Mouse (Mus musculus): Measurements from ENCODE around the gene Ralbp1.

Ralbp1 gene

GRCm38 (mm10) chr17:65885697-65886529 is at the start of gene Ralbp1:
Ralbp1 (minus strand) TSS chr17:65885798.
- no peak for DNase-seq (ENCODE audit: low spot score in 2 of 2)

GRCm38 (mm10) chr17:65933741-65934140 is 48.1 kb upstream of the Ralbp1 start:
- DNase-seq (ENCODE audit: low spot score in 2 of 2): no peak

- no peak for DNase-seq (ENCODE audit: low spot score in 2 of 2)
Observed at GRCm38 (mm10) chr17:65931525-65931924, 45.9 kb upstream of the Ralbp1 start.

GRCm38 (mm10) chr17:65930960-65931359 is 45.4 kb upstream of the Ralbp1 start:
- no peak for DNase-seq (ENCODE audit: low spot score in 2 of 2)

GRCm38 (mm10) chr17:65930158-65930826 is 44.7 kb upstream of the Ralbp1 start:
- no peak for DNase-seq (ENCODE audit: low spot score in 2 of 2)

GRCm38 (mm10) chr17:65929319-65929978 is 43.9 kb upstream of the Ralbp1 start:
- DNase-seq (ENCODE audit: low spot score in 2 of 2): no peak

- DNase-seq (ENCODE audit: low spot score in 2 of 2): no peak
Observed at GRCm38 (mm10) chr17:65927077-65927476, 41.5 kb upstream of the Ralbp1 start.

GRCm38 (mm10) chr17:65924218-65924617 is 38.6 kb upstream of the Ralbp1 start:
- DNase-seq (ENCODE audit: low spot score in 2 of 2): no peak

GRCm38 (mm10) chr17:65921975-65922374 is 36.4 kb upstream of the Ralbp1 start:
- no peak for DNase-seq (ENCODE audit: low spot score in 2 of 2)

- DNase-seq (ENCODE audit: low spot score in 2 of 2): no peak
Observed at GRCm38 (mm10) chr17:65919235-65919634, 33.6 kb upstream of the Ralbp1 start.

GRCm38 (mm10) chr17:65916135-65916668 is 30.6 kb upstream of the Ralbp1 start:
- DNase-seq (ENCODE audit: low spot score in 2 of 2): peak; percentile 89 to 93

GRCm38 (mm10) chr17:65914083-65914482 is 28.5 kb upstream of the Ralbp1 start:
- peak in 1 of 2 experiments; percentile 41 for DNase-seq (ENCODE audit: low spot score in 2 of 2)

- no peak for DNase-seq (ENCODE audit: low spot score in 2 of 2)
Observed at GRCm38 (mm10) chr17:65912202-65912601, 26.6 kb upstream of the Ralbp1 start.

- DNase-seq (ENCODE audit: low spot score in 2 of 2): no peak
Observed at GRCm38 (mm10) chr17:65911285-65912069, 25.9 kb upstream of the Ralbp1 start.

- DNase-seq (ENCODE audit: low spot score in 2 of 2): no peak
Observed at GRCm38 (mm10) chr17:65908270-65908669, 22.7 kb upstream of the Ralbp1 start.

- no peak for DNase-seq (ENCODE audit: low spot score in 2 of 2)
Observed at GRCm38 (mm10) chr17:65906895-65907401, 21.4 kb upstream of the Ralbp1 start.

- no peak for DNase-seq (ENCODE audit: low spot score in 2 of 2)
Observed at GRCm38 (mm10) chr17:65906313-65906894, 20.8 kb upstream of the Ralbp1 start.

GRCm38 (mm10) chr17:65905241-65905640 is 19.6 kb upstream of the Ralbp1 start:
- no peak for DNase-seq (ENCODE audit: low spot score in 2 of 2)

- DNase-seq (ENCODE audit: low spot score in 2 of 2): no peak
Observed at GRCm38 (mm10) chr17:65903826-65904225, 18.2 kb upstream of the Ralbp1 start.

- DNase-seq (ENCODE audit: low spot score in 2 of 2): no peak
Observed at GRCm38 (mm10) chr17:65903011-65903410, 17.4 kb upstream of the Ralbp1 start.

GRCm38 (mm10) chr17:65902281-65902680 is 16.7 kb upstream of the Ralbp1 start:
- no peak for DNase-seq (ENCODE audit: low spot score in 2 of 2)

All from urinary bladder, postnatal 4 days (tissue).